Mouse (Mus musculus) forebrain, embryonic 15.5 days (tissue): ENCODE data around the gene Tex2. TPM values are rescaled to one million over a fixed set of nuclear protein-coding genes. Genes with fewer than 3 reads are reported as not detected.

Experiments used
- ATAC-seq: fragments of 200-750 bp; cut with Nextera tagmentation; replicated peaks from 2 replicates; pipeline ENCODE4 v1.8.0; 2017; ENCODE audit warnings: mild to moderate bottlenecking, moderate TSS enrichment, moderate library complexity
- H3K27ac ChIP-seq: fragments of 300-500 bp; sonication (generic); replicated peaks from 2 replicates; pipeline ENCODE4 v1.5.1; 2015; ENCODE audit warnings: mild to moderate bottlenecking, inconsistent platforms
- H3K27me3 ChIP-seq: fragments of 300-500 bp; sonication (generic); 2 replicates; pipeline ENCODE4 v1.6.1; 2015; ENCODE audit warnings: inconsistent platforms
- H3K36me3 ChIP-seq: fragments of 300-500 bp; sonication (generic); 2 replicates; pipeline ENCODE4 v1.6.1; 2015; ENCODE audit warnings: mild to moderate bottlenecking, inconsistent platforms
- H3K4me1 ChIP-seq: fragments of 300-500 bp; sonication (generic); 2 replicates; pipeline ENCODE4 v1.6.1; 2015; ENCODE audit warnings: inconsistent platforms
- H3K4me2 ChIP-seq: fragments of 300-500 bp; sonication (generic); replicated peaks from 2 replicates; pipeline ENCODE4 v1.6.1; 2015; ENCODE audit warnings: mild to moderate bottlenecking, inconsistent platforms
- H3K4me3 ChIP-seq: fragments of 300-500 bp; sonication (generic); 2 replicates; pipeline ENCODE4 v1.5.1; 2015; ENCODE audit warnings: mild to moderate bottlenecking, inconsistent platforms
- H3K9ac ChIP-seq: fragments of 300-500 bp; sonication (generic); replicated peaks from 2 replicates; pipeline ENCODE4 v1.6.1; 2015; ENCODE audit warnings: mild to moderate bottlenecking, inconsistent platforms
- H3K9me3 ChIP-seq: fragments of 300-500 bp; sonication (generic); 2 replicates; pipeline ENCODE4 v1.6.1; 2016; ENCODE audit warnings: inconsistent platforms
- WGBS: fragments of 180-500 bp; shearing (Covaris S2); methylation state at CpG from one replicate; pipeline ENCODE4 v1.1.7; 2015; ENCODE audit warnings: mixed read lengths; 5-methylcytosine and 5-hydroxymethylcytosine counted together
- polyA plus RNA-seq: library from polyadenylated mRNA; unstranded; fragments of >200 nt; fragmentation: Nextera tagmentation; extraction: Ambion mirVana; gene quantifications from 2 replicates; pipeline ENCODE4 v1.2.1, GENCODE M21; 2015

Gene Tex2
- polyA plus RNA-seq, 1 experiment from 2014 or later: 15.2 TPM

GRCm38 (mm10) chr11:106465545-106465903 is 147.7 kb downstream of the Tex2 start:
- H3K4me1 ChIP-seq: no peaks in the 10 kb centered on the region
- no peak overlapping the region for H3K27ac ChIP-seq
- H3K4me3 ChIP-seq: no peak overlapping the region
- no peaks in the 10 kb centered on the region for H3K36me3 ChIP-seq
- no peak overlapping the region for H3K9ac ChIP-seq
- ATAC-seq: no peak
- H3K27me3 ChIP-seq: no peaks in the 10 kb centered on the region
- WGBS: 89% methylated on average over 1 of the region's 1 CpGs
- no peak overlapping the region for H3K4me2 ChIP-seq
- no peaks in the 10 kb centered on the region for H3K9me3 ChIP-seq

DNA sequence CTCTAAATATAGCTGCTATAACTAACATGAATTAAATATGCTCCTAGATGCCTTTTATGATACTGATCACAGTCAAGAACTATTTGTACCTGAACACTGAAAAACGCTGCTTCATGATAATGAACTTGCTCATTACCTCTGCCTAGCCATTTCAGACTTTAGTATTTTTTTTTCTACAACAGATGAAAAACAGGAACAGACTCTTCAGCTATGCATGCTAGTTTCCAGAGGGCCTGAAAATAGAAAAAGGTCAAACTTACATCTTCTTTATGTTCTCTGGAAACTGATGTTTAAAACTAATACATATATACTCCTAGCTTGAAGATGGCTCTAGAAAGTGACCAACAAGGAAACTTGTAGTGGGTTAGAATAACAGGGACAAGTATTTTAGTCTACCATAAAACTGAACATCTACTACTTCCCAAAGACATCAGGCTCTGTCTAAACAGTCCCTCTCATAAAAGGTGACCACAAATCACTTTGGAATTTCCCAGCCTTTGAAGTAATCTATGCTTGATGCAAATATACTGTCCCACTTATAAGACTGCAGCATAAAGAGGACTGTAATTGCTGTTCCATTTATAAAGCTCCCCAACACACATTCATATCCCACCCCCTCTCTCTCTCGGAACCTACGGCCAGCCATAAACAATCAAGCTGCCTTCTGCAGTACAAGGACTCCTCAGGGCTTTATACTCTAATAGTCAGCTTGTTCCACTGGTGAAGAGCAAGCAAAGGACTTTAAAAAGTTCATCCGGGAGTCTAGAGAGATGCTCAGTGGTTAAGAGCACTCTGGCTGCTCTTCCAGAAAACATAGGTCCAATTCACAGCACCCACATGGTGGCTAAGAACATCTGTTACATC is 148.3 kb downstream of the Tex2 start:
- 75% methylated on average over 4 of the region's 4 CpGs for WGBS
- Histone ChIP-seq H3K36me3 (no peaks in the 10 kb centered on the region), H3K9me3 (no peaks in the 10 kb centered on the region), H3K27ac (no peak overlapping the region), H3K4me3 (no peak overlapping the region), H3K4me1 (no peaks in the 10 kb centered on the region), H3K4me2 (no peak overlapping the region), H3K9ac (no peak overlapping the region), H3K27me3 (no peaks in the 10 kb centered on the region)
- no peak for ATAC-seq

- no peak overlapping the region for H3K27ac ChIP-seq
- H3K4me2 ChIP-seq: no peak overlapping the region
- H3K4me3 ChIP-seq: no peak overlapping the region
- H3K9me3 ChIP-seq: no peaks in the 10 kb centered on the region
- no peak overlapping the region for H3K9ac ChIP-seq
- H3K27me3 ChIP-seq: no peaks in the 10 kb centered on the region
- no peaks in the 10 kb centered on the region for H3K4me1 ChIP-seq
- H3K36me3 ChIP-seq: no peaks in the 10 kb centered on the region
- WGBS: 51% methylated on average over 5 of the region's 5 CpGs
- ATAC-seq: no peak
These were observed 149.4 kb downstream of the Tex2 start for GRCm38 (mm10) chr11:106463845-106464244.

DNA sequence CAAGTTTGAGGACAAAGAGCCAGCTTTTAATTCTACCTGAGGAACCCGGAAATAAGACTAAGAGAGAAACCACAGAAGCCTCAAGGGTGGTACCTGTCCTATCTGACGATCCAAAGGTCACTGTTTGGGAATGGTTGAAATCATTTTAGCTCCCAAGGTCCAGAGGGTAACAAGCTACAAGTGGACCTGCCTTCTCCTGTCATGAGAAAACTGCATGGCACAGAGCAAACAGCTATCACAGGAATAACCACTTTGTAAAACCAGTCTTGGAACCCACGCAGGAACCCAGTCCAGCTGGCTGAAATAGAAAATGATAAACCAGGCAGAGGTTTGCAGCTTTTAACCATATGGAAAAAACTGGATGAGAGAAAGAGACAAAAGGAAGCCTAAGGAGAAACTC is 150.9 kb downstream of the Tex2 start:
- Histone ChIP-seq H3K36me3 (no peaks in the 10 kb centered on the region), H3K9me3 (no peaks in the 10 kb centered on the region), H3K27ac (no peak overlapping the region), H3K4me2 (no peak overlapping the region), H3K4me3 (no peak overlapping the region), H3K9ac (no peak overlapping the region), H3K27me3 (no peaks in the 10 kb centered on the region), H3K4me1 (no peaks in the 10 kb centered on the region)
- ATAC-seq: no peak
- WGBS: 88% methylated on average over 3 of the region's 3 CpGs

GRCm38 (mm10) chr11:106461145-106461932 is 151.9 kb downstream of the Tex2 start:
- 83% methylated on average over 5 of the region's 5 CpGs for WGBS
- Histone ChIP-seq H3K9me3 (no peaks in the 10 kb centered on the region), H3K27me3 (no peaks in the 10 kb centered on the region), H3K4me2 (no peak overlapping the region), H3K27ac (no peak overlapping the region), H3K4me1 (no peaks in the 10 kb centered on the region), H3K36me3 (peaks cover under 1% of the 10 kb centered on the region; the same call in 1 of the 2 replicates), H3K4me3 (no peak overlapping the region), H3K9ac (no peak overlapping the region)
- no peak for ATAC-seq

GRCm38 (mm10) chr11:106460671-106461070 is 152.6 kb downstream of the Tex2 start:
- H3K9ac ChIP-seq: no peak overlapping the region
- no peak overlapping the region for H3K4me3 ChIP-seq
- ATAC-seq: no peak
- no peaks in the 10 kb centered on the region for H3K4me1 ChIP-seq
- no peak overlapping the region for H3K27ac ChIP-seq
- H3K36me3 ChIP-seq: peaks cover 3% of the 10 kb centered on the region; the same call in 1 of the 2 replicates
- no peaks in the 10 kb centered on the region for H3K27me3 ChIP-seq
- no peaks in the 10 kb centered on the region for H3K9me3 ChIP-seq
- WGBS: 89% methylated on average over 1 of the region's 1 CpGs
- H3K4me2 ChIP-seq: no peak overlapping the region

DNA sequence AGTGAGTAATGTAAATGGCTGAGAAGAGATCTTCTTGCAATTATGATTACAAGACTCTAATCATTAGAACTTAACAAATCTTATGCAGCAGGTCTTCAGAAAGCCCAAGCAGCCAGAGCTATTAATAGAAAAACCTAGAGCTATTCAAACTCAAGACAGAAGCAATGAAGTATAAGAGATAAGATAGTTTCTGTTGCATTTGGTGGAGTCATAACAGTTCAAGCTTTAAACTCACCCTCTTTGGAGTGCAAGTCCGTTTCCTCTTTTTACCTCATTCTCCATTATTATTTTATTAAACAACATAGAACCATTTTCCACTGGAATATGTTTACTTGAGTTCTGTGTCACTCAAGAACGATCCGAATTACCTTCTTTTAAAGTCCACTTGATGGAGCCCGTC is 154.7 kb downstream of the Tex2 start:
- H3K4me3 ChIP-seq: no peak overlapping the region
- H3K9ac ChIP-seq: no peak overlapping the region
- no peak overlapping the region for H3K4me2 ChIP-seq
- ATAC-seq: no peak
- H3K27ac ChIP-seq: no peak overlapping the region
- H3K4me1 ChIP-seq: no peaks in the 10 kb centered on the region
- no peaks in the 10 kb centered on the region for H3K27me3 ChIP-seq
- peaks cover 3% of the 10 kb centered on the region; the same call in 1 of the 2 replicates for H3K36me3 ChIP-seq
- H3K9me3 ChIP-seq: no peaks in the 10 kb centered on the region
- 94% methylated on average over 4 of the region's 4 CpGs for WGBS

Other genes with a start within 250 kb of the Tex2 start
- not detected in 2 replicates for gene Prr29, start 248.0 kb downstream of the Tex2 start, polyA plus RNA-seq
- 11.3 and 13.9 TPM in 2 replicates for gene Icam2, start 225.3 kb downstream of the Tex2 start, polyA plus RNA-seq
- gene Ern1, start 125.6 kb downstream of the Tex2 start, polyA plus RNA-seq: 5.5 and 6.9 TPM in 2 replicates
- gene Pecam1, start 137.2 kb upstream of the Tex2 start, polyA plus RNA-seq: 12.1 and 14.3 TPM in 2 replicates
- 0.52 and 1.2 TPM in 2 replicates for gene Milr1, start 137.8 kb upstream of the Tex2 start, polyA plus RNA-seq
- 9.9 and 11.0 TPM in 2 replicates for gene Polg2, start 166.1 kb upstream of the Tex2 start, polyA plus RNA-seq
- 512 and 520 TPM in 2 replicates for gene Ddx5, start 175.8 kb upstream of the Tex2 start, polyA plus RNA-seq
- gene Cep95, start 175.8 kb upstream of the Tex2 start, polyA plus RNA-seq: 20.5 and 21.2 TPM in 2 replicates